Mouse (Mus musculus): ENCODE data around the gene Cmtm8. TPM values are rescaled to one million over a fixed set of nuclear protein-coding genes. Genes with fewer than 3 reads are reported as not detected.

Cmtm8 gene
- polyA plus RNA-seq, 1 experiment from 2014 or later, result 8.1 TPM

- WGBS, result 91% methylated on average over 4 of the region's 4 CpGs
- no peaks in the 10 kb centered on the region for H3K36me3 ChIP-seq (ENCODE audit: control insufficient read depth, insufficient read depth, low read length)
- ATAC-seq (ENCODE audit: low read depth), result no peak
- H3K4me3 ChIP-seq (ENCODE audit: low read depth, low read length), result no peak overlapping the region
- no peak overlapping the region for H3K4me2 ChIP-seq (ENCODE audit: low read depth, low read length)
- H3K27me3 ChIP-seq (ENCODE audit: control insufficient read depth, insufficient read depth, low read length), result no peaks in the 10 kb centered on the region
- no peaks in the 10 kb centered on the region for H3K9me3 ChIP-seq (ENCODE audit: control insufficient read depth, low read length)
- H3K4me1 ChIP-seq (ENCODE audit: control insufficient read depth, insufficient read depth, low read length), result no peaks in the 10 kb centered on the region
- no peak overlapping the region for H3K27ac ChIP-seq (ENCODE audit: low read depth, low read length)
- H3K9ac ChIP-seq (replicated peaks; ENCODE audit: low read depth, low read length), result no peak overlapping the region
These were observed 32.0 kb downstream of the Cmtm8 start for GRCm38 (mm10) chr9:114812001-114812400.

DNA sequence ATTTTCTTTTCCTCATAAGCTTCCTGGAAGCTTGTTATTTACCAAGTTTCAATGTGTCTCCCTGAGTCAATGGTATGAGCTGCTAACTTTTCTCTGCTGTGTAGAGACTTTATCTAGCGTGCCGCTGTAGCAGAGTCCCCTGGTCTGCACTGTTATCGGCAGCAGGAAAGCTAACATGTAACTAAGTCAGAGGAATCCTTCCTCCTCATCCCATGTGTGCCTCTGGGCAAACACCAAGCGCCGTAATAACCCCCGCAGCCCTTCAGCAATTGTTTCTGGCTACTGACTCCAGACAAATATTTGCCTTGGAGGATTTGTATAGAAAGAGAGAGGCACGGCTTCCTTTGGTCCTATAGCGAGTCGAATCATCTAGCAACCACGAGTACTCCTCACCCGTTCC is 33.1 kb downstream of the Cmtm8 start:
- Histone ChIP-seq H3K27me3 (ENCODE audit: control insufficient read depth, insufficient read depth, low read length) (no peaks in the 10 kb centered on the region), H3K4me1 (ENCODE audit: control insufficient read depth, insufficient read depth, low read length) (no peaks in the 10 kb centered on the region), H3K27ac (ENCODE audit: low read depth, low read length) (no peak overlapping the region), H3K4me2 (ENCODE audit: low read depth, low read length) (no peak overlapping the region), H3K9me3 (ENCODE audit: control insufficient read depth, low read length) (no peaks in the 10 kb centered on the region), H3K9ac (replicated peaks; ENCODE audit: low read depth, low read length) (no peak overlapping the region), H3K4me3 (ENCODE audit: low read depth, low read length) (no peak overlapping the region), H3K36me3 (ENCODE audit: control insufficient read depth, insufficient read depth, low read length) (no peaks in the 10 kb centered on the region)
- WGBS, result 80% methylated on average over 11 of the region's 11 CpGs
- no peak for ATAC-seq (ENCODE audit: low read depth)

DNA sequence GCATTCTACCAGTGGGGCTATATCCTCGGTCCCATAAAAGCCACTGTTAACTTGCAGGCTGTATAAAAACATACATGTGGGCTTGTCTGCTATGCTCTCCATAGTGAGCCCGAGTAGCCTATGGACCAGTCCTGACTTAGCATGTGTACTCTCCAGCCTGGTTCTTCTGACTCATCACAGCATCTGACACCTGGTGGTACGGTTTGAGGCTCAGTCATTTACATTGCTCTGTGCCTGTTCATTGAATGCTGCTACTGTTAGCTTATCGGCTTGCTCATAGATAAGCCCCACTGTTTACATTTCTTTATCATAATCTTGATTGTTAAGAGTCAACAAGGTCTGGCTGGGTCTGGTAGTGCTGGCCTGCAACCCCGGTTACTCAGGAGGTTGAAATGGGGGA is 35.3 kb downstream of the Cmtm8 start:
- H3K4me3 ChIP-seq (ENCODE audit: low read depth, low read length), result no peak overlapping the region
- H3K4me2 ChIP-seq (ENCODE audit: low read depth, low read length), result no peak overlapping the region
- H3K27me3 ChIP-seq (ENCODE audit: control insufficient read depth, insufficient read depth, low read length), result no peaks in the 10 kb centered on the region
- ATAC-seq (ENCODE audit: low read depth), result no peak
- 0 out of 2 replicates have a peak, but pooled peaks cover 5% of the 10 kb centered on the region for H3K4me1 ChIP-seq (ENCODE audit: control insufficient read depth, insufficient read depth, low read length)
- 96% methylated on average over 5 of the region's 5 CpGs for WGBS
- no peak overlapping the region for H3K27ac ChIP-seq (ENCODE audit: low read depth, low read length)
- no peaks in the 10 kb centered on the region for H3K36me3 ChIP-seq (ENCODE audit: control insufficient read depth, insufficient read depth, low read length)
- H3K9ac ChIP-seq (replicated peaks; ENCODE audit: low read depth, low read length), result no peak overlapping the region
- no peaks in the 10 kb centered on the region for H3K9me3 ChIP-seq (ENCODE audit: control insufficient read depth, low read length)

GRCm38 (mm10) chr9:114807261-114807660 is 36.7 kb downstream of the Cmtm8 start:
- Histone ChIP-seq H3K27me3 (ENCODE audit: control insufficient read depth, insufficient read depth, low read length) (no peaks in the 10 kb centered on the region), H3K4me1 (ENCODE audit: control insufficient read depth, insufficient read depth, low read length) (0 out of 2 replicates have a peak, but pooled peaks cover 5% of the 10 kb centered on the region), H3K27ac (ENCODE audit: low read depth, low read length) (no peak overlapping the region), H3K4me2 (ENCODE audit: low read depth, low read length) (no peak overlapping the region), H3K9ac (replicated peaks; ENCODE audit: low read depth, low read length) (no peak overlapping the region), H3K36me3 (ENCODE audit: control insufficient read depth, insufficient read depth, low read length) (no peaks in the 10 kb centered on the region), H3K4me3 (ENCODE audit: low read depth, low read length) (no peak overlapping the region), H3K9me3 (ENCODE audit: control insufficient read depth, low read length) (no peaks in the 10 kb centered on the region)
- 69% methylated on average over 8 of the region's 8 CpGs for WGBS
- ATAC-seq (ENCODE audit: low read depth), result no peak

- peak; percentile 54; the same call in 1 of the 2 replicates for ATAC-seq (ENCODE audit: low read depth)
These were observed 38.7 kb downstream of the Cmtm8 start for GRCm38 (mm10) chr9:114805151-114805671.

DNA sequence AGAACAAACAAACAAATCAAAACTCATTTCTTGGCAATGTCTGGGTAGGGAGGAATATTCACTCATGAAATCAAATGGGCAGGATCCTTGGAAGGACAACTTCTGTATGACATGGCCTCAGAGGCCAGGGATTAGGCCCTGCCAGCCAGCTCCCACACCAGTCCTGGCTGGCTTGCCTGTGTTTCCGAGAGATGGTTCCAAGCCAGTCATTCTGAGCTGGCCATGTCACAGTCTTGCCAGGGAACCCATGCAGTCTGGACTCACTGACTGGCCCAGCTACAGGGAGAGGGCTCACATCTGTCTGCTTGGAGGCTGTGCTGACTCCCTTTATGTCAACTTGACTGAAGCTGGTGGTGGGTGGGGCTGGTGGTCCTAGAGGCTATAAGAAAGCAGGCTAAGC is 41.8 kb downstream of the Cmtm8 start:
- Histone ChIP-seq H3K27me3 (ENCODE audit: control insufficient read depth, insufficient read depth, low read length) (no peaks in the 10 kb centered on the region), H3K36me3 (ENCODE audit: control insufficient read depth, insufficient read depth, low read length) (no peaks in the 10 kb centered on the region), H3K4me1 (ENCODE audit: control insufficient read depth, insufficient read depth, low read length) (peaks cover 9% of the 10 kb centered on the region; the same call in 1 of the 2 replicates), H3K27ac (ENCODE audit: low read depth, low read length) (no peak overlapping the region), H3K4me3 (ENCODE audit: low read depth, low read length) (no peak overlapping the region), H3K4me2 (ENCODE audit: low read depth, low read length) (no peak overlapping the region), H3K9ac (replicated peaks; ENCODE audit: low read depth, low read length) (no peak overlapping the region), H3K9me3 (ENCODE audit: control insufficient read depth, low read length) (no peaks in the 10 kb centered on the region)
- no peak for ATAC-seq (ENCODE audit: low read depth)
- 100% methylated on average over 1 of the region's 1 CpGs for WGBS

More at GRCm38 (mm10) chr9:114805151-114805671, 38.7 kb downstream of the Cmtm8 start:
- no peak overlapping the region for H3K4me3 ChIP-seq (ENCODE audit: low read depth, low read length)
- H3K9ac ChIP-seq (replicated peaks; ENCODE audit: low read depth, low read length), result no peak overlapping the region
- no peaks in the 10 kb centered on the region for H3K36me3 ChIP-seq (ENCODE audit: control insufficient read depth, insufficient read depth, low read length)
- H3K27me3 ChIP-seq (ENCODE audit: control insufficient read depth, insufficient read depth, low read length), result no peaks in the 10 kb centered on the region
- no peak overlapping the region for H3K4me2 ChIP-seq (ENCODE audit: low read depth, low read length)
- 0 out of 2 replicates have a peak, but pooled peaks cover 7% of the 10 kb centered on the region for H3K4me1 ChIP-seq (ENCODE audit: control insufficient read depth, insufficient read depth, low read length)
- H3K27ac ChIP-seq (ENCODE audit: low read depth, low read length), result no peak overlapping the region
- WGBS, result 47% methylated on average over 19 of the region's 19 CpGs
- H3K9me3 ChIP-seq (ENCODE audit: control insufficient read depth, low read length), result no peaks in the 10 kb centered on the region

DNA sequence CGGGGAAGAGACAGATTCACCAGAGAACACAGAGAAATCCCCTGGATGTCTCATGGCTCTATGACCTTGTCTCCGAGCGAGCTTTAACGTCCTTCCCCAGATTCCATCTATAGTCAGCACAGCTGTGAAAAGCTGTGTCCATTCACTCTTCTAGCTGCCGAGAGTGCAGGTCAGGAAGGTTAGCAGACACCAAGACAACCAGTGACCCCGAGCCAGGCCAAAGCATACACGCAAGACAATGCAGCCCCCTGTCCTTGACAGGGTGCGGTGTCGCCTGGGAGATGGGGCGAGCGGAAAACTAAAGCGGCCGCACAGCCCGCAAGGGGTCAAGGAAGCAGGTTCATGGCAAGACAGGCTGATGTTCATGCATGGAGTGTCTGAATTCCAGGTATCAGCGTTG is 42.7 kb downstream of the Cmtm8 start:
- H3K9ac ChIP-seq (replicated peaks; ENCODE audit: low read depth, low read length), result no peak overlapping the region
- peaks cover 9% of the 10 kb centered on the region; the same call in 1 of the 2 replicates for H3K4me1 ChIP-seq (ENCODE audit: control insufficient read depth, insufficient read depth, low read length)
- H3K4me3 ChIP-seq (ENCODE audit: low read depth, low read length), result no peak overlapping the region
- no peak for ATAC-seq (ENCODE audit: low read depth)
- no peaks in the 10 kb centered on the region for H3K9me3 ChIP-seq (ENCODE audit: control insufficient read depth, low read length)
- no peaks in the 10 kb centered on the region for H3K27me3 ChIP-seq (ENCODE audit: control insufficient read depth, insufficient read depth, low read length)
- no peak overlapping the region for H3K27ac ChIP-seq (ENCODE audit: low read depth, low read length)
- H3K4me2 ChIP-seq (ENCODE audit: low read depth, low read length), result no peak overlapping the region
- no peaks in the 10 kb centered on the region for H3K36me3 ChIP-seq (ENCODE audit: control insufficient read depth, insufficient read depth, low read length)
- 22% methylated on average over 15 of the region's 15 CpGs for WGBS

DNA sequence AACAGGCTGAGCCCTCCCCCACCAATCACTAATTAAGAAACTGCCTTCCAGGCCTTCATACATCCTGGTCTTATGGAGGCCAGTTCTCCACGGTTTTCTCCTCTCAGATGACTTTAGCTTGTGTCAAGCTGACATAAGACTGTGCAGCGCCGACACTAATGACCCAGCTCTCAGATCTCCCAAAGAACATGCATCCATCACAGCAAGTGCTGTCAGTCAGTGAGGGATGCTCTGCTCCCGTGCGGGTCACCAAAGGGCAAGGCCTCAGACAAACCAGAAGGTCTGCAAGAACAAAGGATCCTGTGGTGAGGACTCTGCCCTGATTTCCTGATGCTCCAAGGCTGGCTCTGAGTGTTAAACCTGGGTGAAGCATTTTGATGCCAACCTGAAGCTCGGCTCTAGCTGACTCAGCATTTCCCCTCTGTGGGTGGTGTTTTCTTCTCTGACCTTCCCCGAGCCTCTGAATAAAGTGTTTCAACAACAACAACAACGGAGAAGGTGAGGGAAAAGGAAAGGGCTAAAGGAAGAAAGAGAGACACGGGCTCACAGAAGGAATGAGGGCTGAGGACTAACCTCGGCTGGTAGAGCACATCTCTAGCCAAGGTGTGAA is 44.4 kb downstream of the Cmtm8 start:
- H3K9ac ChIP-seq (replicated peaks; ENCODE audit: low read depth, low read length), result no peak overlapping the region
- no peak overlapping the region for H3K27ac ChIP-seq (ENCODE audit: low read depth, low read length)
- no peak overlapping the region for H3K4me2 ChIP-seq (ENCODE audit: low read depth, low read length)
- WGBS, result 29% methylated on average over 10 of the region's 10 CpGs
- H3K36me3 ChIP-seq (ENCODE audit: control insufficient read depth, insufficient read depth, low read length), result no peaks in the 10 kb centered on the region
- ATAC-seq (ENCODE audit: low read depth), result no peak
- H3K9me3 ChIP-seq (ENCODE audit: control insufficient read depth, low read length), result no peaks in the 10 kb centered on the region
- no peak overlapping the region for H3K4me3 ChIP-seq (ENCODE audit: low read depth, low read length)
- no peaks in the 10 kb centered on the region for H3K27me3 ChIP-seq (ENCODE audit: control insufficient read depth, insufficient read depth, low read length)
- peaks cover 5% of the 10 kb centered on the region; the same call in 1 of the 2 replicates for H3K4me1 ChIP-seq (ENCODE audit: control insufficient read depth, insufficient read depth, low read length)

GRCm38 (mm10) chr9:114798845-114799244 is 45.1 kb downstream of the Cmtm8 start:
- 44% methylated on average over 6 of the region's 6 CpGs for whole genome bisulfite sequencing

More at GRCm38 (mm10) chr9:114798845-114799244, 45.1 kb downstream of the Cmtm8 start:
- Histone ChIP-seq H3K4me2 (ENCODE audit: low read depth, low read length) (no peak overlapping the region), H3K36me3 (ENCODE audit: control insufficient read depth, insufficient read depth, low read length) (no peaks in the 10 kb centered on the region), H3K27me3 (ENCODE audit: control insufficient read depth, insufficient read depth, low read length) (no peaks in the 10 kb centered on the region), H3K4me3 (ENCODE audit: low read depth, low read length) (no peak overlapping the region), H3K9ac (replicated peaks; ENCODE audit: low read depth, low read length) (no peak overlapping the region), H3K9me3 (ENCODE audit: control insufficient read depth, low read length) (no peaks in the 10 kb centered on the region), H3K4me1 (ENCODE audit: control insufficient read depth, insufficient read depth, low read length) (peaks cover 5% of the 10 kb centered on the region; the same call in 1 of the 2 replicates), H3K27ac (ENCODE audit: low read depth, low read length) (no peak overlapping the region)
- no peak for ATAC-seq (ENCODE audit: low read depth)
